Mouse (Mus musculus) forebrain, embryonic 13.5 days (tissue): ENCODE data around the gene 1810046K07Rik. TPM values are rescaled to one million over a fixed set of nuclear protein-coding genes. Genes with fewer than 3 reads are reported as not detected.
A peak's percentile ranks its signal among the peaks of the same experiment; 100 is the strongest.

Source experiments
- ATAC-seq: fragments of 200-750 bp; cut with Nextera tagmentation; 2 replicates; pipeline ENCODE4 v1.8.0; 2017
- H3K27ac ChIP-seq: fragments of 300-500 bp; sonication (generic); 2 replicates; pipeline ENCODE4 v1.5.1; 2015; ENCODE audit warnings: inconsistent platforms, mild to moderate bottlenecking, moderate library complexity
- H3K27me3 ChIP-seq: fragments of 300-500 bp; sonication (generic); 2 replicates; pipeline ENCODE4 v1.6.1; 2015; ENCODE audit warnings: mild to moderate bottlenecking, inconsistent platforms
- H3K36me3 ChIP-seq: fragments of 300-500 bp; sonication (generic); 2 replicates; pipeline ENCODE4 v1.6.1; 2015; ENCODE audit warnings: mild to moderate bottlenecking, inconsistent platforms; ENCODE audit not compliant: poor library complexity, severe bottlenecking
- H3K4me1 ChIP-seq: fragments of 300-500 bp; sonication (generic); 2 replicates; pipeline ENCODE4 v1.6.1; 2015; ENCODE audit warnings: inconsistent platforms
- H3K4me2 ChIP-seq: fragments of 300-500 bp; sonication (generic); 2 replicates; pipeline ENCODE4 v1.6.1; 2015; ENCODE audit warnings: inconsistent platforms, mild to moderate bottlenecking, moderate library complexity
- H3K4me3 ChIP-seq: fragments of 300-500 bp; sonication (generic); 2 replicates; pipeline ENCODE4 v1.5.1; 2015; ENCODE audit warnings: mild to moderate bottlenecking, inconsistent platforms
- H3K9ac ChIP-seq: fragments of 300-500 bp; sonication (generic); 2 replicates; pipeline ENCODE4 v1.6.1; 2015; ENCODE audit warnings: mild to moderate bottlenecking, inconsistent platforms
- H3K9me3 ChIP-seq: fragments of 300-500 bp; sonication (generic); replicated peaks from 2 replicates; pipeline ENCODE4 v1.6.1; 2016; ENCODE audit warnings: inconsistent platforms
- WGBS: fragments of 180-500 bp; shearing (Covaris S2); methylation state at CpG from one replicate; pipeline ENCODE4 v1.1.7; 2015; 5-methylcytosine and 5-hydroxymethylcytosine counted together
- polyA plus RNA-seq: library from polyadenylated mRNA; unstranded; fragments of >200 nt; fragmentation: Nextera tagmentation; extraction: Ambion mirVana; gene quantifications from 2 replicates; pipeline ENCODE4 v1.2.1, GENCODE M21; 2015

The 1810046K07Rik gene
- polyA plus RNA-seq, 1 experiment from 2014 or later: not detected

DNA sequence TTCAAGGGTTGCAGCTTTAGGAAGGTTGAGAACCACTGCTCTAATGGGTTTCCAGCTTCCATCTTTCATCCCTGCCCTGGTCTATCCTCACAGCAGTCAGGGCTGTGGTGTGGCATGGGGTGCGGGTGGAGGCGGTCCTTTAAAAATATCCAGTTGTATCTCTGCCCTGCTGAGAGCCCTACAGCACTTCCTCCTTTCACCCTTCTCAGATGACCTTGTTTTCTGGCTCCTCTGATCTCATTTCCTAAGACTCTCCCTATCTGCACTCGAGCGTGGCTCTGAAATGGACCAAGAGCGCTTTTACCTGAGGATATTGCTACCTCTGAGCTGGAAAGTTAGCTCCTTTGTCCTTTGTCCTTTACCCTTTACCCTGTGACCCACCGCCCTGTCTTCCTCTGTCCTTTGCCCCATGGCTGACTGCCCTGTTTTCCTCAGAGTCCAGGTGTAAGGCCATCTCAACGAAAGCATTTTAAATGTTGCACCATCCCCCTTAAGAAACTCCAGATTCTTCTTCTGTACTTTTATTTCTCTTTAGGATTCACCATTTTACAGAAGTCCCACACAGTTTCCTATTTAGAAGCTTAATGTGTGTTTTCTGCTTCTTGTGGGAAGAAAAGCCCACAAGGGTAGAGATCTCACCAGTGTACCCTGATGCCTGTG, 4.2 kb downstream of the 1810046K07Rik start:
- 87% methylated on average over 7 of the region's 7 CpGs for WGBS
- no peaks in the 10 kb centered on the region for H3K4me1 ChIP-seq

DNA sequence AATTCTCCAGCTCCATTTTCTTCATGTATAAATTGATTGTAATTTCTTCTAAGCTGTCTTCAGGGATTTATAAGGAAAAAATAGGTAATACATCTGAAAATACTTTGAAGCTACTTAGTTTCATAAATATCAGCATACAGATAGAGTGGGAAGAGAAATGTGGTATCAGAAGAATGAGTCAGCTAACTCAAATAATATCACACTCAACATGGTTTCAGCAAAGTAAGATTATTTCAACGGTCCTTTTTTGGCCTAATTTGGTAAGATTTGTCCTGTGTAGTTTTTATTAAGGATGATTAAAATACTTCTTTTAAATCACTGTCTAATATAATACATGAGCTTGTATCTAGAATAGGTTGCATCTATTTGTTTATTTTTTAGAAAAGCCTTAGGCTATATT, 8.6 kb downstream of the 1810046K07Rik start:
- ATAC-seq: no peak
- H3K27ac ChIP-seq: no peak overlapping the region
- no peaks in the 10 kb centered on the region for H3K27me3 ChIP-seq
- H3K36me3 ChIP-seq: no peaks in the 10 kb centered on the region
- H3K9ac ChIP-seq: no peak overlapping the region
- WGBS: 91% methylated on average over 1 of the region's 1 CpGs
- H3K4me2 ChIP-seq: no peak overlapping the region
- no peak overlapping the region for H3K4me3 ChIP-seq
- no peaks in the 10 kb centered on the region for H3K4me1 ChIP-seq
- no peaks in the 10 kb centered on the region for H3K9me3 ChIP-seq

More for the DNA sequence above, 4.2 kb downstream of the 1810046K07Rik start:
- Histone ChIP-seq H3K9me3 (no peaks in the 10 kb centered on the region), H3K9ac (no peak overlapping the region), H3K36me3 (no peaks in the 10 kb centered on the region), H3K4me3 (no peak overlapping the region), H3K27me3 (no peaks in the 10 kb centered on the region), H3K27ac (no peak overlapping the region), H3K4me2 (no peak overlapping the region)
- ATAC-seq: no peak

DNA sequence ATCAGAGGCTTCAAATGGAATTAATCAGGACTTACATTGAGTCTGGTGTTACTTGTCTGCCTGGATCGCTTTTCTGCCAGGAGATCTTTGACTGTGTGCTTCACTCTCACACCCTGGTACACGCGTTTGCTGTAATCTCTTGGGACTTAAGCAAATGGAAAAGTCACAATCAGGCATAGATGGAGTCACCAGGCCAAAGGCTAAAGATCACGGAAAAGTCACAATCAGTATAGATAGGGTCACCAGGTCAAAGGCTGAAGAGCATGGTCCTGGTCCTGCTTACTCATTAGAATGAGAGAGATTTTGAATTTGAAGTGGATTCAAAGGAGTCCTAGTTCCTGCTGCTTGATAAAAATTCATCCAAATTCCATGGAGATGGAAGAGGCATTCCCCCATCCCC, 10.5 kb downstream of the 1810046K07Rik start:
- no peaks in the 10 kb centered on the region for H3K4me1 ChIP-seq
- no peak overlapping the region for H3K4me3 ChIP-seq
- no peaks in the 10 kb centered on the region; the same call in 1 of the 2 replicates for H3K27me3 ChIP-seq
- no peaks in the 10 kb centered on the region for H3K9me3 ChIP-seq
- H3K4me2 ChIP-seq: no peak overlapping the region
- H3K36me3 ChIP-seq: no peaks in the 10 kb centered on the region
- WGBS: 86% methylated on average over 4 of the region's 4 CpGs
- no peak overlapping the region for H3K27ac ChIP-seq
- no peak overlapping the region for H3K9ac ChIP-seq
- ATAC-seq: no peak

- H3K27ac ChIP-seq: no peak overlapping the region
- no peak overlapping the region for H3K4me3 ChIP-seq
- H3K4me1 ChIP-seq: 0 out of 2 replicates have a peak, but pooled peaks cover 7% of the 10 kb centered on the region
- 91% methylated on average over 4 of the region's 4 CpGs for WGBS
- H3K9me3 ChIP-seq: no peaks in the 10 kb centered on the region
- H3K27me3 ChIP-seq: no peaks in the 10 kb centered on the region; the same call in 1 of the 2 replicates
- no peaks in the 10 kb centered on the region for H3K36me3 ChIP-seq
- H3K4me2 ChIP-seq: no peak overlapping the region
- no peak for ATAC-seq
- H3K9ac ChIP-seq: no peak overlapping the region
These were observed 11.4 kb downstream of the 1810046K07Rik start for GRCm38 (mm10) chr9:51317322-51317721.

DNA sequence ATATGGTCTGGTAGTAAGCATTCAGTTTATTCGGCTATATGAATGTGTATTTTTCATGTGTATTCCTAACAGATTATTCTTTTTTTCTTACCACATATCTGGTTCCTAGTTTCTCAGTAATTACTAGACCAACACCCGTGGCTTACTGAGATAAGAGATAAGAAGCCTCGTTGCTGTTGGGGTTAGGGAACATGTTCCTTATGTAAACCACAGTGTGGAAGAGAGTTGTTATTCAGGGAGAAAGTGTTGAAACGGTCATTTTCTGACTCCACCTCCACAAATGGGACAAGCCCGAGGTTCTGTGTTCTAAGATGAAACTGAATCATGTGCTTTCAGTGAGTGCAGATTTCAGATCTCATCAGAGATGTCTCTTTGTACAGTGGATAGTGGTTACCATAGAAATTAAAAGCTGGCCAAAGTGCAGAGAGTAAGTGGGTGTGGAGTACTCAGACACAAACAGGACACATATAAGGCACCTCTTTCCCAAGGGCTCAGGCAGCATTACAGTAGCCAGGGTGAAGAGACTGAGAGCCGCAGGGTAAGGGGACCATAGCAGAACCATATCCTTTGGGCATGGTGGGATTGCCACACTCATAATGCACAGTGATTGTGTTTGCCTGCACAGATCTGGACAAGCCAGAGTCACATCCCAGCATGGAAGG, 13.2 kb downstream of the 1810046K07Rik start:
- 81% methylated on average over 6 of the region's 6 CpGs for WGBS

DNA sequence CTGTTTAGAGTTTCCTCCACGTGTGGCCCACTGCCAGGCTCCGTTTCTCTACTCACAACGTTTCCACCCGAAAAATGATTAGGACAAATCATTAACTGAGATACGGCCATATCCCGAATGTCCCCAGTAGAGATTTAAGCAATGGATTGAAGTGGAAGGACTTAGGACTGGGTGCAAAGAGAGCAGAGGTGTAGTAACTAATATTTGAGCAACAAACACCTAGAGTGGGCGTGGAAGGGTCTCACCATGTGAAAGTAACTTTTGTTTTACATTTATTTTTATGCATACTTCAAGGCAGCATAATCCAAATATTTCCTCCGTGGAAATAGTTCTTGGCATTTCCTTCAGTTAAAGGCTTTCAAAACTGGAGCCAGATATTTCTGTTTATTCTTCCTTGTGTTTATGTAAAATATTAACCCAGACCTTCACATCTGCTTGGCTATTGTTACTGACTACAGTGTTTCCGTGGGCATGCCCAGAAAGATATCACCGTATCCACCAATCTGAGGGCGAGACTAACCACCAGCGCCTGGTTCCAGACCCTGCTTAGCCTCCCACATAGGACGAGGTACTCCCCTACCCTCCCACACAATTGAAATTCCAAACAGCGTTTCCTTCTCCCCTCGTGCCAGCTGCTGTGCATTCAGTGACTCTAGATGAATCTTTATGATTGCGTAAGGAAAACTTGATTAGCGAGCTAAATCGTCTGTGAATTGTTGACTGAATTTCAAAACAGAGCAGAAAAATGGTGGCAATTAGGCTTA, 16.0 kb downstream of the 1810046K07Rik start:
- no peak overlapping the region for H3K27ac ChIP-seq
- no peak overlapping the region for H3K4me3 ChIP-seq
- peak; percentile 79; the same call in 1 of the 2 replicates for ATAC-seq

More for the DNA sequence above, 13.2 kb downstream of the 1810046K07Rik start:
- Histone ChIP-seq H3K27me3 (no peaks in the 10 kb centered on the region; the same call in 1 of the 2 replicates), H3K4me3 (no peak overlapping the region), H3K4me2 (no peak overlapping the region), H3K9ac (no peak overlapping the region), H3K27ac (no peak overlapping the region), H3K36me3 (no peaks in the 10 kb centered on the region), H3K4me1 (0 out of 2 replicates have a peak, but pooled peaks cover 7% of the 10 kb centered on the region), H3K9me3 (no peaks in the 10 kb centered on the region)
- ATAC-seq: no peak

DNA sequence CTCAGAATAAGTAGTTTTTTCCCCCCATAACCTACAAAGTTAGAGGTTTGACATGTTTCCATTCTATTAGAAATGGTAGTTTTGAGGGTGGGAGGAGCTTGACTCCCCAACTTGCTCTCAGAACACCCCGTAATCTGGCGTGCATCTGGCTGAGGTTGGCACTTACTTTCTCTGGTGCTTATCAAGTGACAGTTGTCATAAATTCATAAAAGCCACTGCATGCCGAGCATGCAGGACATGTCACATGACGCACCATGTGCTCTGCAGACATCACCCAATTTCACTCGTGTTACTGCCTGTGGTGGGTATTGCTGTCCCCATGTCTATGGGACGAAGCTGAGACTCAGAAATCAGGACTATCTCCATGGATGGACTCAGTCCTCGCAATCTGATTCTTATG, 18.2 kb downstream of the 1810046K07Rik start:
- ATAC-seq: no peak
- Histone ChIP-seq H3K9ac (no peak overlapping the region), H3K27ac (no peak overlapping the region), H3K4me2 (no peak overlapping the region), H3K4me3 (no peak overlapping the region), H3K4me1 (0 out of 2 replicates have a peak, but pooled peaks cover 7% of the 10 kb centered on the region), H3K9me3 (no peaks in the 10 kb centered on the region), H3K27me3 (no peaks in the 10 kb centered on the region; the same call in 1 of the 2 replicates), H3K36me3 (no peaks in the 10 kb centered on the region)
- WGBS: 87% methylated on average over 7 of the region's 7 CpGs

More for the DNA sequence above, 16.0 kb downstream of the 1810046K07Rik start:
- Histone ChIP-seq H3K4me2 (no peak overlapping the region), H3K9me3 (no peaks in the 10 kb centered on the region), H3K27me3 (no peaks in the 10 kb centered on the region; the same call in 1 of the 2 replicates), H3K9ac (no peak overlapping the region), H3K4me1 (0 out of 2 replicates have a peak, but pooled peaks cover 7% of the 10 kb centered on the region), H3K36me3 (no peaks in the 10 kb centered on the region)
- WGBS: 64% methylated on average over 18 of the region's 18 CpGs

DNA sequence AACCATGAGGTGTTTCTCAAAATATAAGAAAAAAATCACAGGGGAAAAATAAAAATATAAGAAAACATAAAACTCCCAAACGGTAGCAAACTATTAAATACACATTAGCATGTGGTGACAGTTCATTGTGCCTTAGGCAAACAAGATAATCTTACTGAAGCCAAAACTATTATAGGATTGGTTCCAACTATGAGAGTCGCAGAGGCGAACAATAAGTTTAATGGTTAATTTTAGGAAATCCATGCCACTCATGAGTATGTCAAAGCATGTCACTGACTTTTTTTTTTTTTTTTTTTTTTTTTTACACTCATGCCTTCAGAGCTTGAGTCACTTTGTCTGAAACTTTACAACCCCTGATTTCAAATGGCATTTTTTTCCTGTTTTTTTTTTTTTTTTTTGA, 22.4 kb downstream of the 1810046K07Rik start:
- no peaks in the 10 kb centered on the region for H3K9me3 ChIP-seq
- no peak overlapping the region for H3K9ac ChIP-seq
- H3K4me3 ChIP-seq: no peak overlapping the region
- no peaks in the 10 kb centered on the region for H3K36me3 ChIP-seq
- WGBS: 89% methylated on average over 3 of the region's 3 CpGs
- no peak for ATAC-seq
- no peak overlapping the region for H3K4me2 ChIP-seq
- no peak overlapping the region for H3K27ac ChIP-seq
- H3K4me1 ChIP-seq: peaks cover 7% of the 10 kb centered on the region; the same call in 1 of the 2 replicates
- H3K27me3 ChIP-seq: no peaks in the 10 kb centered on the region

GRCm38 (mm10) chr9:51305146-51305545, 23.6 kb downstream of the 1810046K07Rik start:
- H3K9me3 ChIP-seq: no peaks in the 10 kb centered on the region
- H3K27ac ChIP-seq: no peak overlapping the region
- H3K4me1 ChIP-seq: peaks cover 7% of the 10 kb centered on the region; the same call in 1 of the 2 replicates
- H3K27me3 ChIP-seq: no peaks in the 10 kb centered on the region
- no peak overlapping the region for H3K9ac ChIP-seq
- peak; percentile 45; the same call in 1 of the 2 replicates for ATAC-seq
- H3K4me2 ChIP-seq: no peak overlapping the region
- no peaks in the 10 kb centered on the region for H3K36me3 ChIP-seq
- no peak overlapping the region for H3K4me3 ChIP-seq
- WGBS: 66% methylated on average over 3 of the region's 3 CpGs

GRCm38 (mm10) chr9:51303980-51304379, 24.7 kb downstream of the 1810046K07Rik start:
- Histone ChIP-seq H3K4me1 (peaks cover 7% of the 10 kb centered on the region; the same call in 1 of the 2 replicates), H3K27ac (no peak overlapping the region), H3K36me3 (no peaks in the 10 kb centered on the region), H3K27me3 (no peaks in the 10 kb centered on the region), H3K4me3 (no peak overlapping the region), H3K4me2 (no peak overlapping the region), H3K9ac (no peak overlapping the region), H3K9me3 (no peaks in the 10 kb centered on the region)
- 87% methylated on average over 5 of the region's 5 CpGs for WGBS
- 0 out of 2 replicates have a peak, but pooled peaks have one; percentile 4 for ATAC-seq

DNA sequence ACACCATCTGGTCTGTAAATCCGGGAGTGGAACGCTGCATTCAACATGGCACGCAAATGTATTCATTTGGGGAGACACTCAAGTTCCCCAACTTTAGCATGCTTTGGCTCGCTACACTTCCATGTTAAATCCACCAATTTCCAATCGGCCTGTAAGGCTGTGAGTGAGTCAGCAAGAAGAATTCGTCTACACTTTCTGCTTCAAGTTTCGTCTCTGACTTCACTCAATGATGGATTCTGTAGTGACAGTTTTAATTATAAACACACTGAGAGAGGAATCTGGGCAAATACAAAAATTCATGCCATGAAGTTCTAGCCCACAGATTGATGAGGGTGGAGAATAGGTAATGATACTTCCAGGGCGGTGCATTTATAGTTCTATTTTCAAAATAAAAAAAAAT, 35.2 kb downstream of the 1810046K07Rik start:
- Histone ChIP-seq H3K9me3 (no peaks in the 10 kb centered on the region), H3K27me3 (no peaks in the 10 kb centered on the region), H3K4me2 (no peak overlapping the region), H3K36me3 (no peaks in the 10 kb centered on the region), H3K4me3 (no peak overlapping the region), H3K4me1 (no peaks in the 10 kb centered on the region), H3K27ac (no peak overlapping the region), H3K9ac (no peak overlapping the region)
- WGBS: 84% methylated on average over 8 of the region's 8 CpGs
- ATAC-seq: no peak

DNA sequence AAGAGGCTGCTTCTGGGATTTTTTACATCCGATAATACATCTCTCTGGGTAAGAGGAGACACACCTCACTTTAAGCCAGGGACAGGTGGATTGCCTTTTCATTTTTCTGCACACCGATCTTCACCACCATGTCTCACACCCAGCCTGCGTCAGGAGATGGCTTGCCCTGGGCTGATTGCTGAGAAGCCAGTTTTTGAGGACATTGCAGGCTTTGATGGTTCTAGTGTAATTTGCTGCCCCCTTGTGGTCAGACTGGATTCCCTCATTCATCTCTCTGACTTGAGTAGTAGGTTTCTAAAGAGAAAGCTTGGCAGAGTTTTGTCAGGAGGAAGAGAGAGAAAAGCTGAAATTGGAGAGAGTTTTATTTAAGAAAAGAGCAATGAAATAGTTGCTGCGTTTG, 36.0 kb downstream of the 1810046K07Rik start:
- Histone ChIP-seq H3K36me3 (no peaks in the 10 kb centered on the region), H3K4me2 (no peak overlapping the region), H3K27ac (no peak overlapping the region), H3K9ac (no peak overlapping the region), H3K4me3 (no peak overlapping the region), H3K9me3 (no peaks in the 10 kb centered on the region), H3K4me1 (no peaks in the 10 kb centered on the region), H3K27me3 (no peaks in the 10 kb centered on the region)
- 29% methylated on average over 4 of the region's 4 CpGs for WGBS
- ATAC-seq: peak; percentile 72; the same call in 1 of the 2 replicates
